Comparison of ENCODE assay signal across 8 mouse cellular contexts in genomic region chr2:152142046-152142445, GRCm38 (mm10). TPM values are rescaled to one million over a fixed set of nuclear protein-coding genes. Genes with fewer than 3 reads are reported as not detected.
DNase-seq lines count a peak whose midpoint lies in the region; ATAC-seq lines count a peak whose summit lies in the region.

No protein-coding gene starts in this region.

- ATAC-seq in embryonic facial prominence, embryonic 14.5 days (ENCODE audit: low read depth), result 0 out of 2 replicates have a peak, but pooled peaks have one; percentile 67
- peak; percentile 57 for ATAC-seq in midbrain, embryonic 13.5 days

- intact Hi-C loops in heart, postnatal 36 days (cut with DNase I), result loop anchor here (2.0 kb wide), 2 partner anchors 35 to 49 kb away; no protein-coding TSS in a partner anchor
- intact Hi-C loops in left cerebral cortex, postnatal 14 days (cut with DNase I), result no loop called here

- peaks cover 18% of the 10 kb centered on the region; the same call in 1 of the 2 replicates for H3K4me1 ChIP-seq in embryonic facial prominence, embryonic 14.5 days (ENCODE audit: control insufficient read depth, insufficient read depth, low read length)
- H3K4me1 ChIP-seq in limb, embryonic 10.5 days, result peaks cover 69% of the 10 kb centered on the region
- H3K4me1 ChIP-seq in midbrain, embryonic 13.5 days (replicated peaks), result peaks cover 36% of the 10 kb centered on the region

- peak; percentile 40 for DNase-seq in adrenal gland, adult 8-10 months
- DNase-seq in embryonic facial prominence, embryonic 14.5 days (ENCODE audit: low spot score), result peak; percentile 64
- peak; percentile 47 to 52 for DNase-seq in heart, postnatal 36 days
- DNase-seq in limb, embryonic 10.5 days (ENCODE audit: low spot score), result peak; percentile 84
- DNase-seq in right cerebral cortex, postnatal 36 days (ENCODE audit: low spot score in 2 of 2), result no peak
- DNase-seq in left cerebral cortex, postnatal 14 days (ENCODE audit: low spot score in 2 of 2), result no peak
- DNase-seq in right cerebral cortex, adult 18-20 months, result no peak

- peak overlapping the region; percentile 80 for H3K4me2 ChIP-seq in embryonic facial prominence, embryonic 14.5 days (ENCODE audit: low read depth, low read length)
- H3K4me2 ChIP-seq in midbrain, embryonic 13.5 days (replicated peaks), result peak overlapping the region; percentile 68

- H3K36me3 ChIP-seq in embryonic facial prominence, embryonic 14.5 days (ENCODE audit: control insufficient read depth, insufficient read depth, low read length), result no peaks in the 10 kb centered on the region
- no peaks in the 10 kb centered on the region for H3K36me3 ChIP-seq in limb, embryonic 10.5 days
- no peaks in the 10 kb centered on the region for H3K36me3 ChIP-seq in midbrain, embryonic 13.5 days

- H3K9me3 ChIP-seq in embryonic facial prominence, embryonic 14.5 days (ENCODE audit: control insufficient read depth, low read length), result no peaks in the 10 kb centered on the region
- no peaks in the 10 kb centered on the region for H3K9me3 ChIP-seq in limb, embryonic 10.5 days (replicated peaks)
- no peaks in the 10 kb centered on the region for H3K9me3 ChIP-seq in midbrain, embryonic 13.5 days

- peaks cover 29% of the 10 kb centered on the region for H3K27me3 ChIP-seq in embryonic facial prominence, embryonic 14.5 days (replicated peaks; ENCODE audit: control insufficient read depth, insufficient read depth, low read length)
- H3K27me3 ChIP-seq in limb, embryonic 10.5 days (ENCODE audit: low read depth, poor library complexity, severe bottlenecking), result peaks cover 83% of the 10 kb centered on the region
- peaks cover 69% of the 10 kb centered on the region for H3K27me3 ChIP-seq in midbrain, embryonic 13.5 days

- peak overlapping the region; percentile 28; the same call in 1 of the 2 replicates for H3K9ac ChIP-seq in embryonic facial prominence, embryonic 14.5 days (ENCODE audit: low read depth, low read length)
- H3K9ac ChIP-seq in midbrain, embryonic 13.5 days (replicated peaks), result peak overlapping the region; percentile 52

- peak overlapping the region; percentile 49 for H3K4me3 ChIP-seq in embryonic facial prominence, embryonic 14.5 days (ENCODE audit: low read depth, low read length)
- H3K4me3 ChIP-seq in limb, embryonic 10.5 days, result peak overlapping the region; percentile 62
- peak overlapping the region; percentile 32 for H3K4me3 ChIP-seq in midbrain, embryonic 13.5 days (replicated peaks)

- no peak overlapping the region for H3K27ac ChIP-seq in embryonic facial prominence, embryonic 14.5 days (replicated peaks; ENCODE audit: low read depth, low read length)
- H3K27ac ChIP-seq in limb, embryonic 10.5 days, result peak overlapping the region; percentile 85
- H3K27ac ChIP-seq in midbrain, embryonic 13.5 days, result no peak overlapping the region

- WGBS in embryonic facial prominence, embryonic 14.5 days, result 0% methylated on average over 11 of the region's 13 CpGs
- 0% methylated on average over 13 of the region's 13 CpGs for WGBS in limb, embryonic 10.5 days
- under 1% methylated on average over 13 of the region's 13 CpGs for WGBS in midbrain, embryonic 13.5 days

RNA-seq across cellular contexts. Expression of gene Tcf15, which starts 1.3 kb away (rescaled TPM):
- total RNA-seq in adrenal gland, adult 8-10 months (2022), result 1 to 10 TPM; 1.5 to 4.1 (median 3.0) TPM
- polyA plus RNA-seq in embryonic facial prominence, embryonic 14.5 days (2014; fragmentation: Nextera tagmentation; extraction: Ambion mirVana), result 10.6 TPM in 2 replicates
- 10 to 100 TPM; 39.7 to 50.1 TPM for total RNA-seq in heart, postnatal 36 days (2021)
- polyA plus RNA-seq in limb, embryonic 10.5 days (2016; fragmentation: Nextera tagmentation; extraction: Ambion mirVana), result 27.3 and 29.8 TPM in 2 replicates
- 1.0 and 1.8 TPM in 2 replicates for polyA plus RNA-seq in midbrain, embryonic 13.5 days (2015; fragmentation: Nextera tagmentation; extraction: Ambion mirVana)
- 1 to 10 TPM in 1 of 2 experiments, under 1 TPM in 1; 0.75 to 1.2 TPM for total RNA-seq in left cerebral cortex, postnatal 14 days (2021)

RNA-seq across cellular contexts. Expression of gene Srxn1, which starts 36.7 kb away (rescaled TPM):
- 100 to 1,000 TPM; 134 to 367 (median 207) TPM for total RNA-seq in adrenal gland, adult 8-10 months (2022)
- 12.0 and 13.6 TPM in 2 replicates for polyA plus RNA-seq in embryonic facial prominence, embryonic 14.5 days (2014; fragmentation: Nextera tagmentation; extraction: Ambion mirVana)
- total RNA-seq in heart, postnatal 36 days (2021), result 10 to 100 TPM; 16.6 to 21.6 TPM
- 8.0 and 9.6 TPM in 2 replicates for polyA plus RNA-seq in limb, embryonic 10.5 days (2016; fragmentation: Nextera tagmentation; extraction: Ambion mirVana)
- 13.4 and 14.9 TPM in 2 replicates for polyA plus RNA-seq in midbrain, embryonic 13.5 days (2015; fragmentation: Nextera tagmentation; extraction: Ambion mirVana)
- 10 to 100 TPM; 58.4 to 62.4 TPM for total RNA-seq in left cerebral cortex, postnatal 14 days (2021)

Comparison
In these comparisons a context has a peak if more than half of its experiments do, and no peak if none do; other contexts are left out.
1. DNase-seq: peak in adrenal gland, adult 8-10 months (single experiment), embryonic facial prominence, embryonic 14.5 days (single experiment), heart, postnatal 36 days (2 of 2) and limb, embryonic 10.5 days (single experiment); none in right cerebral cortex, postnatal 36 days (0 of 2), left cerebral cortex, postnatal 14 days (0 of 2) and right cerebral cortex, adult 18-20 months (single experiment).
2. RNA of gene Tcf15, which starts 1.3 kb away (total RNA-seq): 39.7 to 50.1 TPM in heart, postnatal 36 days; 1.5 to 4.1 TPM in adrenal gland, adult 8-10 months and 0.75 to 1.2 TPM in left cerebral cortex, postnatal 14 days; every median in the first group is over 4 times any median in the second.
3. Peak in every context shown above with its lines, with median percentiles within 50 percentile points of each other: H3K4me3 ChIP-seq.